Mouse (Mus musculus) erythroblast, embryonic 14.5 days (primary cell): ENCODE data around the gene Prrt1. TPM values are rescaled to one million over a fixed set of nuclear protein-coding genes. Genes with fewer than 3 reads are reported as not detected.
A peak's percentile ranks its signal among the peaks of the same experiment; 100 is the strongest.

ENCODE experiments used
- H3K27me3 ChIP-seq: 2 replicates; pipeline ENCODE4 v1.6.1; 2012; ENCODE audit warnings: inconsistent platforms; ENCODE audit not compliant: control insufficient read depth
- H3K36me3 ChIP-seq: 2 replicates; pipeline ENCODE4 v1.6.1; 2012; ENCODE audit warnings: mild to moderate bottlenecking, inconsistent platforms; ENCODE audit not compliant: control insufficient read depth
- H3K4me1 ChIP-seq: 2 replicates; pipeline ENCODE4 v1.6.1; 2012; ENCODE audit warnings: inconsistent platforms; ENCODE audit not compliant: control insufficient read depth
- H3K4me3 ChIP-seq: replicated peaks from 2 replicates; pipeline ENCODE3; 2012; ENCODE audit warnings: moderate library complexity, mild to moderate bottlenecking, inconsistent platforms
- H3K9me3 ChIP-seq: 2 replicates; pipeline ENCODE4 v1.6.1; 2012; ENCODE audit warnings: low read length, inconsistent platforms, mixed read lengths; ENCODE audit not compliant: control insufficient read depth
- GATA1 ChIP-seq: IDR thresholded peaks from 2 replicates; pipeline ENCODE4 v1.6.1; 2012; ENCODE audit warnings: low read length, inconsistent platforms, mixed read lengths
- TAL1 ChIP-seq: IDR thresholded peaks from 3 replicates; pipeline ENCODE4 v1.6.1; 2012; ENCODE audit warnings: low read length, inconsistent platforms, mixed read lengths
- polyA plus RNA-seq: library from polyadenylated mRNA; stranded (reverse); fragments of >175 nt; gene quantifications from 2 replicates; pipeline ENCODE4 v1.2.3, GENCODE M21; 2012

Prrt1 gene
- polyA plus RNA-seq, 1 experiment: not detected

DNA sequence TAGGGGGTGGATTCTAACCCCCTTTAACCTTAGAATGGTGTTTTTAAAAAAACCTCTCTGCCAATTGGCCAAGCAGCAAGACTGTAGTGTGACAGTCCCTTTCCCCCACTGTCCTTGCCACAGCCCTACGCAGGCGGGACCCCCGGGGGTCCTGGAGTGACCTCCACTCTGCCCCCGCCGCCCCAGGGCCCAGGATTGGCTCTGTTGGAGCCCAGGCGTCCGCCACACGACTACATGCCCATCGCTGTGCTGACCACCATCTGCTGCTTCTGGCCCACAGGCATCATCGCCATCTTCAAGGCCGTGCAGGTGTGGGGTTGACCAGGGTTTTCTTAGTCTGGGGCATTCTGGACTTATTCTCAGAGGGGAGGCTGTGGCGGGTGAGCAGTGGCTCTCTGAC, 2.3 kb downstream of the Prrt1 start:
- no peak for TF ChIP-seq GATA1
- TF ChIP-seq TAL1: no peak

GRCm38 (mm10) chr17:34632261-34632691, 2.9 kb downstream of the Prrt1 start:
- Histone ChIP-seq H3K36me3 (no peaks in the 10 kb centered on the region), H3K9me3 (peaks cover 3% of the 10 kb centered on the region; the same call in 1 of the 2 replicates), H3K4me3 (peak overlapping the region; percentile 37), H3K4me1 (peaks cover 21% of the 10 kb centered on the region), H3K27me3 (peaks cover 72% of the 10 kb centered on the region)
- TF ChIP-seq TAL1: no peak
- no peak for TF ChIP-seq GATA1

More for the DNA sequence above, 2.3 kb downstream of the Prrt1 start:
- peaks cover 79% of the 10 kb centered on the region for H3K27me3 ChIP-seq
- peaks cover 26% of the 10 kb centered on the region for H3K4me1 ChIP-seq
- no peak overlapping the region for H3K4me3 ChIP-seq
- peaks cover 3% of the 10 kb centered on the region; the same call in 1 of the 2 replicates for H3K9me3 ChIP-seq
- H3K36me3 ChIP-seq: no peaks in the 10 kb centered on the region

DNA sequence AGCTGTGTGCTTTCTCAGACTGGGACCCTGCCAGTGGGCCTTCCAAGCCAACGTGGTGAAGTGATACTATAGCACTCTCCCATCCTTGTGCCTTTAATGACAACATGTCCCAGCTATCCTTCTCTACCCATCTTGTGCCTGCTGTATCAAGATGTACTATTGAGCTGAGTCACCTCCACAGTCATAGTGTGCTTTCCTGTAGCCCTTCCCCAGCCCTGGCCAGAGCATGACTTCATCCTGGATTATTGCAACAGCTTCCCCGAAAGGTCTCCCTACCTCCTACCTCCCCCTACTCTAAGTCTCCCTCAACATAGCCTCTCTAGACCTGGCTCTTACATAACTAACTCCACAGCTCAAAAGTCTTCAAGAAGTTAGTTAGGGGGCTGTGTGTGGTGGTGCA, 6.3 kb downstream of the Prrt1 start:
- Histone ChIP-seq H3K36me3 (no peaks in the 10 kb centered on the region), H3K9me3 (peaks cover 3% of the 10 kb centered on the region; the same call in 1 of the 2 replicates), H3K4me3 (no peak overlapping the region), H3K27me3 (peaks cover 49% of the 10 kb centered on the region), H3K4me1 (peaks cover 13% of the 10 kb centered on the region)
- TF ChIP-seq GATA1: no peak
- no peak for TF ChIP-seq TAL1

GRCm38 (mm10) chr17:34637459-34637858, 8.1 kb downstream of the Prrt1 start:
- H3K9me3 ChIP-seq: no peaks in the 10 kb centered on the region
- no peak for TF ChIP-seq TAL1
- TF ChIP-seq GATA1: no peak
- H3K4me3 ChIP-seq: no peak overlapping the region
- H3K4me1 ChIP-seq: peaks cover under 1% of the 10 kb centered on the region
- H3K27me3 ChIP-seq: peaks cover 44% of the 10 kb centered on the region
- no peaks in the 10 kb centered on the region for H3K36me3 ChIP-seq

DNA sequence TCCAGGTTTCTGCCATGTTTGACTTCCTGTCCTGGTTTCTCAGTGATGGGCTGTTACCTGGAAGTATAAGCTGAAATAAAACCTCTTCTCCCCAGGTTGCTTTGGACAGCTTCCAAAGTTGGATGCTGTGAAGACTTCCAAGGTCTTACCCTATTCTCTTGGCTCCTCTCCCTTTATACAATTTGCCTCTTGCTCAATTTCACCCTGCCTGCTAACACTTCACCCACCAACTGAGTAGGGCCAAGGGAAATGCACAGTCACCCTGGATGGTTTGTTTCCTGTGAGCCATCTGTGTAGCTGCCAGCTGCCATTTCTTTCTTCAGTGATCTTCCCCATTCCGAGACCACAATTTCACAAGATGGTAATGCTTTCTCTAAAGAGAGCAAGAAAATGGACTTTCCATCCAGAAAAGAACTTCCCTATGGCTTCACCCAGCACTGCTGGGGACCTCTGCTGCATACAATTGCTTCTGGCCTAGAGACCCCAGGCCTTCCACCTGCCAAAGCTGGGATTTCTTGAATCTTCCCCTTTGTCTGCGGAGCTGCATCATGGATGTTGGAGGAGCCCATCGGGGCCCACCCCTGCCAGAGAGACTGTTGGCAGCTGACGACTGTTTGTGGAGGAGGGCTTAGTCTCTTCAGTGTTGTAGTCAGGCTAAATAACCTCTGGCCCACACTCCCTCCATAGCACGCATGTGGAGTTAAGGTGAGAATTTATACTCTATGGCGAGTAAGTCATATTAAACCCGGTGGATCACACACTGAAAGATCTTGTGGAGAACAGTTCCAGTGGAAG, 10.3 kb downstream of the Prrt1 start:
- H3K36me3 ChIP-seq: no peaks in the 10 kb centered on the region
- H3K4me1 ChIP-seq: peaks cover 5% of the 10 kb centered on the region
- no peak overlapping the region for H3K4me3 ChIP-seq
- peaks cover 31% of the 10 kb centered on the region for H3K27me3 ChIP-seq
- H3K9me3 ChIP-seq: no peaks in the 10 kb centered on the region
- TF ChIP-seq GATA1 (no peak), TAL1 (no peak)

GRCm38 (mm10) chr17:34640778-34641601, 11.7 kb downstream of the Prrt1 start:
- peaks cover 18% of the 10 kb centered on the region for H3K4me1 ChIP-seq
- peaks cover 26% of the 10 kb centered on the region for H3K27me3 ChIP-seq
- H3K9me3 ChIP-seq: no peaks in the 10 kb centered on the region
- H3K36me3 ChIP-seq: no peaks in the 10 kb centered on the region; the same call in 1 of the 2 replicates
- no peak overlapping the region for H3K4me3 ChIP-seq
- TF ChIP-seq GATA1: no peak
- TF ChIP-seq TAL1: no peak

GRCm38 (mm10) chr17:34641945-34642344, 12.6 kb downstream of the Prrt1 start:
- peaks cover 26% of the 10 kb centered on the region for H3K4me1 ChIP-seq
- TF ChIP-seq TAL1 (no peak), GATA1 (no peak)
- peaks cover 26% of the 10 kb centered on the region for H3K27me3 ChIP-seq

GRCm38 (mm10) chr17:34643379-34643778, 14.0 kb downstream of the Prrt1 start:
- H3K36me3 ChIP-seq: peaks cover 2% of the 10 kb centered on the region
- peaks cover 26% of the 10 kb centered on the region for H3K27me3 ChIP-seq
- H3K4me3 ChIP-seq: no peak overlapping the region
- peaks cover 38% of the 10 kb centered on the region for H3K4me1 ChIP-seq
- H3K9me3 ChIP-seq: no peaks in the 10 kb centered on the region
- no peak for TF ChIP-seq TAL1
- TF ChIP-seq GATA1: no peak

More at GRCm38 (mm10) chr17:34641945-34642344, 12.6 kb downstream of the Prrt1 start:
- Histone ChIP-seq H3K4me3 (no peak overlapping the region), H3K9me3 (no peaks in the 10 kb centered on the region), H3K36me3 (no peaks in the 10 kb centered on the region; the same call in 1 of the 2 replicates)

- TF ChIP-seq TAL1: no peak
- no peak for TF ChIP-seq GATA1
- Histone ChIP-seq H3K9me3 (no peaks in the 10 kb centered on the region), H3K36me3 (peaks cover 8% of the 10 kb centered on the region), H3K27me3 (peaks cover 26% of the 10 kb centered on the region), H3K4me3 (no peak overlapping the region), H3K4me1 (peaks cover 41% of the 10 kb centered on the region)
These were observed 14.6 kb downstream of the Prrt1 start for GRCm38 (mm10) chr17:34643944-34644343.
